Mouse (Mus musculus) right cerebral cortex, postnatal 36 days (tissue): ENCODE measurements at regions not wholly inside any gene's neighbourhood (a gene's known extent, or its start where the extent isn't known, plus 50 kb on each side); places are given as distances from the start of the nearest gene placed in this dataset.
A peak's percentile ranks its signal among the peaks of the same experiment; 100 is the strongest.

Source experiments
- DNase-seq, 2 experiments: peaks; one replicate each; pipeline ENCODE4 v3.0.0; 2022; ENCODE audit warnings: low spot score in 2 of 2, mixed read lengths in 1 of 2

DNA sequence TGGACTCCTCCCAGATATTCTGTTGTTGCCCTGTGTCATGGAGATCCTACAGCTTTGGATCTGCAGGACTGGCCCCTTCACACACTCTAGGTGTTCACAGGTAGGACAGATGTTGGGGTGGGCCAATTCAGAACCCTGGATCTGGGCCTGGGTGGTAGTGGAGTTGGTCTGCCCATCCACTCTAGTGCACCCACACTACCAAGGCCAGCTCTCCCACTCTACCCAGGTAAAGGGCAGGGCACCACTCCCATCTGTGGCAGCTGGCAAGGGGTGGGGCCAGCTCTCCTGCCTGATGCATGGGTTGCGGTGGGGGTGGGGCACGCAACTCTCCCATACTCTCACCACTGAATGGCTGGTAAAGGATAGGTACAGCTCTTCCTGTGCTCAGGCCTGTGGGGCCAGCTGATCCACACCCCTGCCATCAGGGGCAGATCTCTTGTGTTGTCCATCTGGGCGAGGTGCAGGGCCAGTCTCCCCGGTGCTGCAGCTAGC, 76.5 kb downstream of the Gja1 start:
- no peak for DNase-seq

DNA sequence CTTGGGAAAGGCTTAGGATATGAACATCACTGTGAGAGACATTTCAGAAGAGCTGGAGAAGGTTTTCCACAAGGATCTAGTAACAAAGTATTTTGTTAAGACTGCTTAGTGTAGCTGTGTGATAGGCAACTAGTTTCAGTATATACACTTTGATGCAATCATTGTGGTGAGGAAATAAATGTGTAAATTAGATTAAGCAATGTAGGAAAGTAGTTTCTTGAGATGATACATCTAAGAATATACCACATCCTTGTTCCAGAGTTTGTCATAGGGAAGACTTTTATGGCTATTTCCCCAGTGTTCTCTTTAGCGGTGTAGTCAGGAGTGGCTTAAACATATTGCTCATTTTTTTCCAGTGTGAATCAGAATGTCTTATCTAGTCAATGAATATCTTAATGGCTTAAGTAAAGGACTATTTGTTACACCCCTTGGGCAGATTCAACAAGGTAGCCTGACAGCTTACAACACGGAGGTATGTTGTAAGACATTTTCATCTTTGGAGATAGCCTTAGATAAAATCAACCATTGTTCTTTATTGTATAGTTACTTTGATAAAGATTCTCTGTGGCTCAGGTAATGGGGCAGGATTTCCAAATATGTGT, 78.8 kb downstream of the Gja1 start:
- DNase-seq: no peak

DNA sequence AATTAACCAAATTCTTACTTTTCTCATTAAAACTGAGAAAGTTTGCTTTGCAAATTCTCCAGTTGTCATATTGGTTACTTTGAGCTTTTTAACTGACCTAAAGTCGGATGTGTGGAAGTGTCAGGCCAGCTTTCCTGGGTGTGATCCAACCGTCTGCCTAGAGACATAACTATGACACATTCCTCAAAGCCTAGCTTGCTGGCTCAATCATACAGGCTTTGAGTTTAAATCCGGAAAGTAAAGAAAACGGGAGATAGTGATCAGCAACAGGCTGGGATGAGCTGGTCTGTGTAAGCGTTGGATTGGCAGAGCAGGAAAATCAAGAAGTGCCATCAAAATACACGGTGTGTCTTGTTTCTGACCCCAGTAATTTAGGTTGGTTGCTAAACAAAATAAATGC, 91.4 kb downstream of the Gja1 start:
- no peak for DNase-seq

DNA sequence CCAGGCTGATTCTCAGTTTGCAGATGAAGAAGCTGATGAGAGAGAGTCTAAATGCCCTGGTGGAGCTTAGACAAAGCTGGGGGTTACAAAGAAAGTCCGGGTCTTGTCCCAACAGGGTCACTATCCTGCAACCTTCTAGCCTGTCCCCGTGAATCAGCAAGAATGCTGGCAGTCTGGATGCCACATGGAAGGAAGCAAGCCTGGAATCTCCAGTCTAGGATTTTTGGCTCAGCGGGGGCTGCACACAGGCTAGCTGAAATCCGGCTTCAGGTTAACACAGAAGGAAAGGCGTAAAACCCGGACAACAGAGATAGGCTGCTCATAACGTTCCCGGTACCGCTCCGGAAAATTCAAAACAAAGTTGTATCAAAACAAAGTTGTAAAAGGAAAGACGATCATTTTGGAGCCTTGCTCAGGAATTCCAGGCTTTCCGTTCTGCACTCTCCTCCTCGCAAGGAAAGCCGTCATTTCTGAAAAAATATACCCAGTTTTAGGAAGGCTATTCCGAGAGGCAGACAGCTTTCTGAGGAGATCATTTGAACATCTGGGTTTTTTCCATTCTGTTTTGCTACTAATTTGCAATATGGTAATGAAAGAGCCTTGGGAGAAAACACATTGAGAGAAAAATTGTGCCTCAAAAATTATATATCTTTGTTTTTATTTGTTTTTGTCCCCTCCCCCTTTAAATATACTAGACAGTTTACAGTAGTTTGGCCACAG, 92.0 kb downstream of the Gja1 start:
- DNase-seq: no peak

DNA sequence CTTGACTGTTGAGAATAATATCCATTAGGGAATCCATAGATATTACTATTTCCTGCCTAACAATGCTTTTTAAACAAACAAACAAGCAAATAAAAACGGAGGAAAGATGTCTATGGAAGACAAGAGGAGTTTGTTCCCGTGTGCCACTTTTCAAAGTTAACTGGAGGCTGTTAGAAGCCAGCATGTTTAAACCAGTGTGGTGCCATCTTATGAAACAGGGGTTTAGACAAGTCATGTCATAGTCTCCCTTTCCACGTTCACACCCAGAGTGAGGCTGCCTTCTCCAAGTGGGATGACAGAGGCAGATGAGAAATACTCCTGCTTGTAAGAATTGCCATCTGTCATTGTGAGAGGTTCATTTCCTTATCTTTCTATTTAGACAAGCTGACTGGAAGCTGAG, 92.8 kb downstream of the Gja1 start:
- DNase-seq: no peak

DNA sequence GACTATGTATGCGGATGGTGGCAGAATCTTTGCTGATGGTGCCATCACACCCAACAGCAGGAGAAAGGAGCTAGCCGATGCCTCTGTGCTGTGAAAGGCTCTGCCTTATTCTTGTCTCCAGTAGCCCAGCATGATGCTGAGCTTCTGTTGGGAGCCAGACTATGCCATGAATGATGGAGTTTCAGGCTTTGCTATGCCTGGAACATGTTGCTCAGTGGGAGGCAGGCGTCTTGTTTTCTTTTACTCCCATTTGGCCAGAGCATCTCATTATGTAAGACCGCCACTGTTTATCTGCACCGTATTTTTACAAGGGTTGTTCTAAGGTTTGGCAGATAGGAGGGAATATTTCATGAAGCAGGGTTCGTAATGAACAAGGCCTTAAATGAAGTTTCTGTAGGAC, 97.8 kb downstream of the Gja1 start:
- no peak for DNase-seq

DNA sequence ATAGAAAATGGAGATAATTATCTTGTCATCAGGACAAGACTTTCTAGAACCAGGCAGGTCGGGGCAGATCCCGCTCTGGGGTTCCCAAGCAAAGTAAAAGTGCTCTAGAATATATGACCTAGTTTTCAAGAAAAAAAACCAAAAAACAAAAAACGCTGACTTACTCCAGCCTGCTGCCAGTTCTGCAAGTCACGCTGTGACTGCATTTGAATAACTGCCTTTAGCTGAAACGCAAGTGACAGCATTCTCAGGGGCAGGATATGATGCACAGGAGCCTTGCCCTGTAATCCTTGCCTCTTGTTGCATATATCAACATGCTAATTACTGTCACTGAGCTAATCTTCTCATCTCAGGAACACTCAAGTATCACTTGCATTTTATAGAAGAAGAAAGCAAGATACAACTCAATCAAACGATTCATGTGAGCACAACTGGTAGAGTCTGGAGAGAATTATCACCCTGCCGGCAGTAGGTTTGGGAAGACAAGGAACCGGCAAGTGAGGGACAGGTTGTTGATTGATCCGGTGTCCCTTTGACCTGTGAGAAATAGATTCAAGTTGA, 105.1 kb downstream of the Gja1 start:
- no peak for DNase-seq

DNA sequence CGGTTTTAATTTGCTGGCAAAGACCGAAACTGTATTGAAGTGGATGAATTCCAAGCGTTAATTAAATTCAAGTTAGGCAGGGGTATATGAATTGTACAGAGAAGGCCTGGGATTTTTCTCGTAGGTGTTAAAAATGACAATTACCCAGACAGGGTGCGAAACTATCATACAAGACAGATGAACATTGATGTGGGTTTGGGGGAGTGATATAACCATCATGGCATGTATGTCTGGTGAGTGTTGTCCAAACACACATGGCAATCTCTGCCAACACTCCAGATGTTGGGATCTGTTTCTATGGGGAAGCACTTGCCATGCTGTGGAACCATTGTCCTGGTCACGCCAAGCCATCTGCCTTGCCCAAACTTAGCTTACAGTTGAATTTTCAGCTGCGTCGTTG, 107.8 kb downstream of the Gja1 start:
- no peak for DNase-seq

DNA sequence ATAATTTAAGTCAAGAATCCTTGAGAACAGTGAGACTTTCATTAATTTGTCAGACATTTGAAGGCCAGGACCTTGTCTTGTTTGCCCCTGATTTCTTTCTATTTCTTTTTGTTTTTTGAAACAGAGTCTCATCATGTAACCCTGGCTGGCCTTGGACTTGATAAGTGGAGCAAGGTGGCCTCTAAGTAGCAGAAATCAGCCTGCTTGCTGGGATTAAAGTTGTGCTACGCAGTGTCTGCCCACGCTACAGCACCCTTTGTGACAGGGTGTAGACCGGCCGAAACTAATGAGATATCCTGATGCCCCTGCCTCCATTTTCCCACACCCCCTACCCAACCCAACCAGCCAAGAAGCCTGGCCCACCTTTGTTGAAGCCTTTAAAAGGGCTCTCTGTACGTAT, 108.6 kb downstream of the Gja1 start:
- DNase-seq: no peak

DNA sequence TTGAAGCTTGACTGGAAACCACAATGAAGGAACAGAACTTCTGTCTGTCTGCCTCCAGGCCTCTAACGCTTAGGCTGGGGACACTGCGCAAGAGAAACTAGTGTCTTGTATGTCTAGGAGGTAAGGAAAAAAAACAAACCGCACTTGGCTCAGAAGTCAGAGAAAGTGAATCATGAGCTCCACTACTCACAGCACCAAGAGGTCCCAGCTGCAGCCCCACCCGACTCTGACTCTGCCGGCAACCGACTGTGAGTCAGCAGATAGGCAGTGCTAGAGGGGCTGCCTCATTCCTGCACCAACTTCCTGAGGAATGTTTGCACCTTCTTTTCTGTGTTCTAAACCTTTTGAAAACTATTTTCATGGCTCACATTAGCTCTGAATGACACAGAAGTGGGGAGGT, 109.5 kb downstream of the Gja1 start:
- no peak for DNase-seq

DNA sequence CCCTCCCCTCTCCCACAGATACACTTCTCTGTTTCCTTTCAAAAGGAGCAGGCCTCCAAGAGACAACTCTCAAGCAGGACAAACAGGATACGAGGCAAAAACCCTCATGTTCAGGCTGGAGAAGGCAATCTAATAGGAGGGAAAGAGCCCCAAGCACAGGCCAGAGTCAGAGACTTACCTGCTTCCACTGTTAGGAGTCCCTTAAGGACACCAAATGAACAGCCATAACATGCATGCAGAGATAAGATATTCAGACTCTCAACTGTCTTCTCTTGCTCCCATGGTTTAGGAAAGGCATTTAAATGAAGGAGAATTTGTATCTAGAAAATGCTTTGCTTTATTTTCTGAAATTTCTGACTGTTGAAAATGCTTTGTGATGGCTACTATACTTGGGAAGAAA, 116.3 kb downstream of the Gja1 start:
- DNase-seq: no peak

DNA sequence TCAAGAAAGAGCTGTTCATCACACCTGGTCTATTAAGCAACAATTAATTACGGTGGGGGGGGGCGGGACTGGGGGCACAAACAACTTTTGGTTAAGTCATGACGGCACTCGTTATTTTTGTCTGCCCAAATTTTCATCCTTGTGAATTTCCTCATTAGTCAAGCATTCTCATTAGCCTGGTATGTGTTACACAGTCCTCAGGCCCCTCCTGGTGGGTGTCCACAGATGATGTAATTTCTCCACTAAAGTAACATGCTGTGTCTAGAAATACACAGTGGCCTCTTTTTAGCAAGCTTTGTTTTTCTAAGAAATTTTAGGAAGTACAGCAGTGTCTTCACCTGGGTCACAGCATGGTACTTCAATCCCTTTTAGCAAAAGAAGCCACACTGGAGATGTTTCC, 118.2 kb downstream of the Gja1 start:
- no peak for DNase-seq

DNA sequence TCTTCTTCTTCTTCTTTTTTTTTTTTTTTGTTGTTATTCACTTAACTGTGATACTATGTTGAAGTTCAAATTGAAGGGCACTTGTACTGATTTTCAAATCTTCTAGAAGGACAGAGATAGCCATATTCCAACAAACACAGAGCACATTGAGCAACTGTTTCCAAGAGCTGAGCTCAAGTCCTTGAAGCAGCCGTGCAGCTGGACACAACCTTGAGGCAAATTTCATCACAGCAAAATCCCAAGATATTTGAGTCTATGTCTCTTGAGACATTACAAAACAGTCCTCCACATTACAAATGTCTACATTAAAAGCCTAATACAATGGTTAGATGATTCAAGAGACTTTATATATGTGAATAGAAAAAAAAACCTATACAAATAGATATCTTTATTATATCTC, 141.9 kb downstream of the Gja1 start:
- no peak for DNase-seq

DNA sequence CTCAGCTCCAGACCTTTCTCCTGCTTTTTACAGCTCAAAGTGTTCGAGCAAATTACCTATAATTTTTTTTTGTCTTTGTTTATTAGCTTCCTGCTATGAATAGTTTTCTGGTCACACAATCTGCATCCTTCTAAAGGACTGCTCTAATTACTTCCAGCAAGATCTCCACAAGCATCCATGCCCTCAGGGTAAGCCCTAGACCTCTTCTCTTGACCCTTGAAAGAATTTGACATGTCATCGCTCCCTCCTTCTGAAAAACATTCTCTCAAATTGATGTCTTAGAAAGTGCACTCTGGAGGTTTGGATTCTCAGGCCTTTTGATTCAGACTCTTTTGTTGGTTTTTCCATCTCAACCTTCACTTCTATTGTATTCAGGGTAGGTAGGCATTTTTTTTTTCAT, 148.7 kb downstream of the Gja1 start:
- DNase-seq: no peak

DNA sequence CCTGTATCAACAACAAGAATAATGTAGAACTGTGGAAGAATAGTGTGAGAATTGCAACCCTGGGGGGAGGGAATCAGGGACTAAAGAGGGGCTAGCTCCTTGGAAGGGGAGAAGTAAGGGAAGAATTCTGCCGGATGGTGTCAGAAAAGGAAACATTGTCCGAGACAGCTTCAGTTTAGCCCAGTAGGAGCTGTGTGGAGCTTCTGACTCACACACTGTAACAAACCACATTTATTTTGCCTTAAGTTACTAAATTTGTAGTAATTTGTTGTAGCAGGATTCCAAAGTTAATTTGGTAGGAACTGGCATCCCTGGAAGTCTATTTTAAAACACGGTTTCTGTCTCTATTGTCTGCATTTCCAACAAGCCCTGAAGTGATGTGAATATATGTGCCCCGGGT, 160.0 kb downstream of the Gja1 start:
- no peak for DNase-seq

DNA sequence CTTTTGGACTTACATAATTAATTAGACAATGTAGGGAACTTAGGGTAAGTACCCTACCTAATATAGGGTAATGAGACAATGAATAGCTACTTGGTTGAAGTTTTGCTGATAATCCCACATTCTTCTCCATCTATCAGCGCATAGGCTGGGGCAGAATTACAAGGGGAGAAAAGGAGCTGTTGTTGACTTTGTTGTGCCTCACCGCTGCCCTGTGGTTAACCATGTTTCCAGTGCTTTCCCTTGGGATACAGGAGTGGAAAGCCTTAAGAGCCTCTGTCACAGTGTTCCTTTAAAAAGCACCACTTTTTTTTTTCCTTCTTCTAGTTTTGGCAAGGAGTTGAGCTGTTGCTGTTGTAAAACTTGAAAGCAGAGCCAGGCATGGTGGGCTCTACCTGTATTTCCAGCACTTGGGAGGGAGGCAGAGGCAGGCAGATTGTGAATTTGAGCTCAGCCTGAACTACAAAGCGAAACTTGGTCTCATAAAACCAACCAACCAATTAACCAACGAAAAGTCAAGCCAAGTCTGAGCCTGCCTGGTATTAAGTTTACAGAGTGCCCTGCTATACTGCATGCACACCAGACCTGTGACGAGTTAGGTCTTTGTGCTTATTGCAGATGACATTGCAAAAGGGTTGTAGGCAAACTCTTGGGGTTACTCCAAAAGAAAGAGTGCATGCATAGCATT, 162.8 kb downstream of the Gja1 start:
- no peak for DNase-seq

DNA sequence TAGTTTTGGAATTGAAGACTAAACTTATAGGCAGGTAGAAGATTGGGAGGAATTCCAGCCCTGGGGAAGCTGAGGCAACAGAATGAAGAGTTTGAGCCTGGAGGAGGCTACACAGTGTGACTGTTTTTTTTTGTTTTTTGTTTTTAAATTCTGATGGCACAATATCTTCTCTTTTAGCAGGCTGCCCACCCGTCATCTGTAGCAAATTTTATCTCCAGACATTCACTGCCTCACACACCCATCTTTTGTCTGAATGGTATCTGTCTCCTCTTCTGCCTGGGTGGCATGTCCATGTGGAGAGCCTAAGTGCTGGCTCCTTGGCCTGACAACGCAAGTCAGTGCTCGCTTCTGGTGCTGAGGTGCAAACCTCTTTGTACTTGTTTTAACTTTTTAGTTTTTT, 165.0 kb downstream of the Gja1 start:
- no peak for DNase-seq

DNA sequence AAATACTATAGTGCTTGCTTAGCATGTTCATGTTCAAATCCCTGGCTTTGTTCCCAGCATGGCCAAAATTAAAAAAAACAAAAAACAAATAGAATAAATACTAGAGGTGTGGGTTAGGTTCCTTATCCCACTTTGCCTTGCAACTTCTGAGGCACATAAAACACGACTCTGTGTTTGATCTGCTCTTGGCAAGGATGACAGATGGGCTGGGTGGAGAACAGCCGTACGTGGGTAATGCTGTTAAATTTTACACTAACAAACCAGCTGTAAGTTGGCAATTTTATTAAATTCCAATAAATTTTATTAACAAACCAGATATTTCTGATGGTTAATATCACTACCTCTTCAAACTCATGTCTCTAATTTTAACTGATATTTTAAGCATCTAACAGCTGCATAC, 168.9 kb downstream of the Gja1 start:
- DNase-seq: no peak

DNA sequence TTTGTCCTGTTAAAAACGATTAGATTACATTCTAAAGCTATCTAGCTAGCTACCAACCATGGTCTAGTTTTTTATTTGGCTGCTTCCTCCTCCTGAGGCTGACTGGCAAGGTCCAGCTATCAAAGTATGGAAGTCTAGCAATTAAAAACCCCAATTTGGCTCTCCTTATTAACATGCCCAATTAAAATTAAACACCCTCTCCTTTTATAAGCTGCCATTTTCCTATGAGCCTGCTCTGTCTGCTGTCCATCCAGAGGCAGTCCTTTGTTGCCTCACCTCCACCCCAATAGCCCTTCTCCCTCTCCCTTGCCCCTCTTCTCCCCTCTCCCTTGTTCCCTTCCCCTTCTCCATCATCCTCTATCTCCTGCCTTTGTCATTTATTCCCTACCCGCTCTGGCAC, 169.7 kb downstream of the Gja1 start:
- no peak for DNase-seq

DNA sequence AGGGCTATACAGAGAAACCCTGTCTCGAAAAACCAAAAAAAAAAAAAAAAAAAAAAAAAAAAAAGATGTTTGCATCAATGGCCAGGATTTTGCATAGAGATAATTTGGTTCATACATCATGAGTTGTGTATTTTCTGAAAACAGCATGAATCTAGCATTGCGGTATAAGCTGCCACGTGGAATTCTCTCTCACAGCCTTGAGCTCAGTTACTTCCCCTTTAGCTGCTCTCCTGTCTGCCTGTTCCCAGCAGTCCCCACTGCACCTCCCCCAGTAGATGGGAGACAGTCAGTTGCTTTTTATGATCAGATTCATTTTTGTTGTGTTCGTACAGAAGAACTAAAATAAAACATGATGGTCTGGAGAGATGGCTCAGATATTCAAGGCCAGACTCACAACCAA, 170.7 kb downstream of the Gja1 start:
- DNase-seq: no peak

DNA sequence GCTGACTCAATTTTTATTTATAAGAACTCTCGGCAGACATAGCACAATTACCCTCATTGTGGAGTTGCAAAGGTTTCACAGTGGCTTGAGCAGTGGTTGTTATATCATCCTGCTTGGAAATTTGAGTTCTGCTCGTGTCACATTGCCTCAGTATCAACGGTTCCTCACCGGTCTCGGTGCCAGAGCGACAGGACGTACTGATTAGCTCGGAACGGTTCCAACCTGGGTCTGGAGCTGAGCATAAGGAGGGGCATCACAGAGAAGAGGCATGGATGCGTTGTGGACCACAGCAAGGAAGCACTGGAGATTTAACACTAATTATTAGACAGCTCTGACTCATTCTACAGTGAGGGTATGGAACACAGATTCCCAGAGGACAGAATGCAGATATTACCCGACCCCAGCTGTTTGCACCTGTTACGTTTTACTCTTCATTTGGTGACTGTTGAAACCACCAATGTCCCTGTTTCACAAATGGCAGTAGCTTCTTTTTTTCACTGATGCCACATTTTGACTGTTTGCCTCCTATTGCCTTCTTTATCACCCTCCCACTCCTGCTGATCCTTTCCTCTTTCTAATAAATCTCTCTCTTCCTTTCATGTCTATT, 189.8 kb downstream of the Gja1 start:
- no peak for DNase-seq

DNA sequence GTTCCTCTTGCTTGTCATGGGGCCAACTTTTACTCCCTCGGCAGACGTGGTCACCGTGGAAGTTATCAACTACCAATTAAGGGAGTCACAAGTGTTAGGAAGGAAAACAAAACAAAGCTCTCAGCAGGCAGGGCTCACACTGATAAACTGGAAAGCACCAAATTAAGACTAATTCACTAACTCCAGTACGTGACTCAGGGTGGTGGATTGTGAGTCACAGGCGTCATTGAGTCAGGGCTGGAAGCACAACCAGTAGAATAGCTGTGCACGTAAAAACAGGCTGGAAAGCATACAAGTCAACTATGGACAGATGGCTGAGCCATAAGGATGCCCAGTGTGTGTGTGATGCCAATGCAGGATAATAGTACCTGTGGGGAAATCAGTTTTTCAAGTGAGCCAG, 204.9 kb downstream of the Gja1 start:
- peak; percentile 7 for DNase-seq

DNA sequence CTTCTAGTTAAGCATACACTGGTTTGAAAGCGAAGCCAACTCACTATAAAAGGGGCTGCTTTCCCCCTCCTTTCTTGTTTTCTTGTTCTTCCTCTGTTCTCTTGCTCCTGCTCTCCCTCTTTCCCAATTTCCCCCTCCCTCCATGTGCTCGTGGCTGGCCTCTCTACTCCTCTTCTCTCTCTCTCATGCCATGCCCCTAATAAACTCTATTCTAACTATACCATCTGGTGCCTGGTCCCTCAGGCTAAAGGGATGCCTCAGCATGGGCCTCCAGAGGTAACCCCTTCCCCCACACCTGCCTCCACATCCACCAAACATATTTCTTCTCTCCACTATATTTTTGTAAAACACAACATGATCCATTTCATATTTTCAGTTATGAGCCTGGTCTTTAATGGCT, 210.1 kb downstream of the Gja1 start:
- DNase-seq: no peak
